Mouse (Mus musculus): ENCODE measurements around the gene Atp13a3.
"Not testable (repeated sequence)": the region's sequence is repeated elsewhere in the genome, so short reads cannot be mapped to it uniquely, and the experiment has no call there.

Atp13a3 gene

DNA sequence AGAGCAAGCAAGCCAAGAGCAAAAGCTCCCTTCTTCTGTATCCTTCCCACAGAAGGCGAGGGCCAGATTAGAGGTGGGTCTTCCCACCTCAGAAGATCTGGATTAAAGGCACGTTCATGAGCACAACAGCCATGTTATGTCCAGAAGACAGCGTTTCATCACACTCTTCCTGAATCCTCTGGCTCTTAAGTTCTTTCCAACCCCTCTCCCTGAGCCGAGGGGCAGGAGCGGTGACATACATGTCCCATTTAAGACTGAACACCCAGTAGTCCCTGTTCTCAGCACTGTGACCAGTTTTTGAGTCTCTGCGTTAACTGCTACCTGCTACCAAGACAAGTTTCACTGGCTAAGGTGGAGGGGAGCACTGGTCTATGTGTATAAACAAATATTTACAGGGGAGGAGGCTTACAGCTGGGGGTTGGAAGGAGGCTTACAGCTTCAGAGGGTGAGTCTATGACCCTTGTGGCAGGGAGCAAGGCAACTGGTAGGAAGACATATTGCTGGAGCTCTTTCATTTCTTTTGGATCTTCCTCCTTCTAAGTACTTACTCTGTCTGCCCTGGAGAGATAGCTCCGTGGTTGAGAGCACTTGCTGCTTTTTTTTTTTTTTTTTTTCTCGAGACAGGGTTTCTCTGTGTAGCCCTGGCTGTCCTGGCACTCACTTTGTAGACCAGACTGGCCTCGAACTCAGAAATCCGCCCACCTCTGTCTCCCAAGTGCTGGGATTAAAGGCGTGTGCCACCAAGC, at the start of gene Atp13a3:
Gene Atp13a3 (minus strand): TSS at position 51 of the 746 bp plus-strand sequence.
- no peak for DNase-seq (ENCODE audit: low read depth, low spot score)

GRCm38 (mm10) chr16:30453213-30453975, 47.6 kb upstream of the Atp13a3 start:
- no peak for DNase-seq (ENCODE audit: low read depth, low spot score)

GRCm38 (mm10) chr16:30451174-30451573, 45.4 kb upstream of the Atp13a3 start:
- DNase-seq (ENCODE audit: low read depth, low spot score) = not testable (repeated sequence)

- no peak for DNase-seq (ENCODE audit: low read depth, low spot score)
These were observed 43.2 kb upstream of the Atp13a3 start for GRCm38 (mm10) chr16:30449017-30449416.

DNA sequence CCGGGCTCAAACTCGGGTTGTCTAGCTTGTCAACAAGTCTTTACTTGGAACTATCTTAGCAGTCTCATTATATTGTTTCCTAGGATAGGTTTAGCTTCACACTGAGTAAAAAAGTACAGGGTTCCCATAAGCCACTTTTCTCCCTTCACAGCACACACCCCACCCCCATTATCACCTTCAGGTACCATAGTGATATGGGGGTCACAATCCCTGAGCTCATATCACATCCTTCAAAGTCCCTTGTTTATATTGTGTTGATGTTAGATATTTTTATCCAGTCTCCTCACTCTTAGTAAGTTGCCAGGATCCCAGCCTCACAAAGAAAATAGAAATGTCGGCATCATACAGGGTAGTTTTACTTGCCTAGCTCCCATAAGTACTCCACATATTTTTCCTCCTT, 42.4 kb upstream of the Atp13a3 start:
- no peak for DNase-seq (ENCODE audit: low read depth, low spot score)

GRCm38 (mm10) chr16:30447642-30448041, 41.9 kb upstream of the Atp13a3 start:
- DNase-seq (ENCODE audit: low read depth, low spot score) = no peak

DNA sequence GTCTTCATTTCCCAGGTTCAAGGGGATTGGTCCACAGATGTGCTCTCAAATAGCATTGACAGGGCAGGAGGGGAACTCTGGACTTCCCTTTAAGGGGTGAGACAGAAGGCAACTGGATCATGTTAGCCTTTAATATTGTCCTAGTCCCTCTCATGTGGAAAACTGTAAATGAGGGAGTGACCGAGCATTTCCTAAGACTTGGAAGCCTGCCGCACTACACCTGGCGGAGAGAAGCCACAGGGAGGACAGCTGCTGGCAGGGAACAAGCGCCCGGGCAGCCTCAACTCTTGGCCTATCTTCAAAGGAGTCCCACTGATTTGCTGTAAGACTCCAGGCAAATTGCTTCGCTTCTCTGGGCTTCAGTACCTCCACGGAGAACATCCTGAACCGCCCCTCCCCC, 37.6 kb upstream of the Atp13a3 start:
- no peak for DNase-seq (ENCODE audit: low read depth, low spot score)

DNA sequence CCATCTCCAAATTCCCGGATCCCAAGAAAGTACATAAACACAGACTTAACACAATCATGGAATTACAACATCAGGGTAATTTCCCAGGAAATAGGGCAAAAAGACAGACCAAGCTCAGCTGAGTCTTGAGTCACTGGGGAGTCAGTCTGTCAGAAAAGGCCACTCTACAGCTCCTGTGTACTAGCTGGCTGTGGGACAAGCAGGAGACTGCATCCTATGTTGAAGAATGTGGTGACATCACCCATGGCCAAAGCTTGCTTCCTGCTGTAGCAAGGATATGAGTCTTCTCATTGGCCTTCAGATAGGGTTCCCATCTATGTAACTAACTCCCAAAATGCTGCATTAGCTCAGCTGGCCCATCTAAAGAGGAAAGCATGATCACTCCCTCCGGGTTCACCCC, 36.7 kb upstream of the Atp13a3 start:
- DNase-seq (ENCODE audit: low read depth, low spot score) = no peak

DNA sequence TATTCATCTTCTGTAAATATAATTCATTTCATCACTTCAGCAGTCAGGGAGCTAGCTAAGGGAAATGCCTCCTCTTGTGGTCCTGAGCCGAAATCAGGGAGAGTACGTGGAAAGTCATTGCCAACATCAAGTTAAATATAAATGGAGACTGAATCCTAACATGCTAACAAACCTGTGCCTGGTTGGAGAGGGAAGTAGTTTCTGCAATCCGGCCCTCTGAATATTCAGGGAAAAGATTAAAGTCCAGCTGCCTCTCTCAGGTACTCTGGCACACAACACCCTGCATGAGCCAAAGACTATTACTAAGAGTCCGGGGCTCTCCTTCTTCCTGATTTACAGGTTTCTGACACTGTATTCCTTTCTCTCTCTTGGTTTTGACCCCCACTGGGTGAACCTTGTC, 35.6 kb upstream of the Atp13a3 start:
- no peak for DNase-seq (ENCODE audit: low read depth, low spot score)

DNA sequence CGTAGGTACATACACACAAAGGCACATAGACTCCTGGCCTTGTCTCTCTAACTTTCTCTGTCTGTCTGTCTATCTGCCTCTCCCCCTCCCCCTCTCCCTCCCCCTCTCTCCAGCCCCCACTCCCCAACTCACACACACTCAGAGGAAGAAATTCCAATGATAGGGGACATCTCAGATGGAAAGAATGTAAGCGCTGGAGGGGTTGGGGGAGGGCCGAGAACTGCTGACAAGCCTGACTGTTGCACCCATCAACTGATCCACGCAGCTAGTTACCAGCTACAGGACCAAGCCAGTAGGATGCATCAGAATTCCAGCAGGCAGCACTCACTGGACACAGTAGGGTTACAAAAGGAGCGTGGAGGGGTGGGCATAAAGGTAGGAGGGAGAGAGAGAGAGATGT, 34.1 kb upstream of the Atp13a3 start:
- no peak for DNase-seq (ENCODE audit: low read depth, low spot score)

DNA sequence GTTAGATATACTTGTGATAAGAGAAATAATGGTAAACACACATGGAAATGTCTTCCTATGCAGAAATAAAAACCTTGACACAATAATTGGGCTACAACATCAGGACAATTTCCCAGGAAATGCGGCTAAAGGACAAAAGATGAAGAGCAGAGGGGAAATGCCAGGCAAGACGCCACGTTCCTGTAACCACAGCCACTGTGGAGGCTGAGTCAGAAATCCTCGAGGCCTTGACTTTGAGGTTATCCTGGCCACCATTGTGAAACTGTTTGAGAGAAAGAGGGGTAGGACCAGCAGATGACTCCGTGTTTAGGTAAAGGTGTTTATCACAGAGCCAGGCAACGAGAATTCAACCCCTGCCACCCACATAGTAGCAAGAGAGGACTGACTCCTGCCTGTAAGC, 33.6 kb upstream of the Atp13a3 start:
- no peak for DNase-seq (ENCODE audit: low read depth, low spot score)

DNA sequence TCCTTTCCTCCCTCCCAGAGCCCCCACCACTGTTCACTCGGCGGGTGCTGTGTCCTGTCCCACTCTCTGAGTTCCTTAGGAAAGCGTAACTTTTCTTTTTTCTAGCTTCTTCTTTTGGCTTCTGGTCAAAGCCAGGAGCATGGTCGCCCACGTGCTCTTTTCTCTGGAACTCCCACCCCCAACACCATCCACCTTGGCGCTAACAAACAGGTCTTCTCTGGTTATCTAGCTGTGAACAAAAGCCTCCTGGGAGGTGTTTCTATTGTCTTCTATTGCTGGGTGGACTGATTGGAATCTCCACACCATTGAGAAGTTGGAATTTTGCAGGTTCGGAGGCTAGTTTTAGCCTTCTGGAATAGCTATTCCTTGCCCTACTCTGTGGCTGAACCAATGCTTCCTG, 30.5 kb upstream of the Atp13a3 start:
- no peak for DNase-seq (ENCODE audit: low read depth, low spot score)

DNA sequence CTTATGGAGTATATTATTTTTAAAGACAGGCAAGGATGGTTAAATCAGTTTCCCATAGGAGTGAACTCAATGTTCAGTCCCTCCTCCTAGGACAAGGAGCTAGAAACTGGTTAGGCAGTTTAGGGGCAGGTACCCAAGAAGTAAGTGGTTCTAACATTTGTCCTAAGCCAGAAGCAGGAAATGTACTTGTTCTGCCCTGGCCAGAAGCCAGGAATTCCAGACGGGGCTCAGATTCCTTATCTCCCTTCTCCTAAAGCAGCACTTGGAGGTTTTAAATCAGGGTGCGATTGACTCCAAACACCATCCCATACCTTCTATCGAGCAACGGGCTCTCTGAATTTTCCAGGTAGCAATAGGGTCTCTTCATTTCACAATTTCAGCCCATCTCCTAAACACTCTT, 29.6 kb upstream of the Atp13a3 start:
- no peak for DNase-seq (ENCODE audit: low read depth, low spot score)

GRCm38 (mm10) chr16:30433148-30433547, 27.4 kb upstream of the Atp13a3 start:
- no peak for DNase-seq (ENCODE audit: low read depth, low spot score)

- DNase-seq (ENCODE audit: low read depth, low spot score) = no peak
These were observed 26.3 kb upstream of the Atp13a3 start for GRCm38 (mm10) chr16:30432111-30432510.

GRCm38 (mm10) chr16:30430512-30431088, 24.8 kb upstream of the Atp13a3 start:
- no peak for DNase-seq (ENCODE audit: low read depth, low spot score)

- DNase-seq (ENCODE audit: low read depth, low spot score) = no peak
These were observed 23.0 kb upstream of the Atp13a3 start for GRCm38 (mm10) chr16:30428753-30429260.

DNA sequence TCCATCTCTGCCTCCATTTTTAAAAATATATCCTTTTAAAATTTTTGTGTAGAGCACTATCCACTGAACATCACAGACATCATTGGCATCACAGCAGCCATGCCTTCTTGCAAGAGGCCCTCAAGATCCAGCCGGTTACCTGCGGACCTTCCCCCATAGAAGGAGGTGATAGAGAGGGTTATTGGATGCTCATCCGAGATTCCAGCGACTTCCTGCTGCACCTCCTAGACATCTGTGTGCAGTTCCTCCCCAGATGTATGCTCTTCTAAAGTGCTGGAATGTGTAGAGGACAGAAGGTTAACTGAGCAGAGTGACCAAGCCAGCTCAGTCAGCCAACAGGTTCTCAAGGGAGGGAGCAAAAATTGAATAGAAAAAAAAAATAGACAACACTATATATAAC, 21.7 kb upstream of the Atp13a3 start:
- no peak for DNase-seq (ENCODE audit: low read depth, low spot score)

- no peak for DNase-seq (ENCODE audit: low read depth, low spot score)
These were observed 21.2 kb upstream of the Atp13a3 start for GRCm38 (mm10) chr16:30427003-30427402.

DNA sequence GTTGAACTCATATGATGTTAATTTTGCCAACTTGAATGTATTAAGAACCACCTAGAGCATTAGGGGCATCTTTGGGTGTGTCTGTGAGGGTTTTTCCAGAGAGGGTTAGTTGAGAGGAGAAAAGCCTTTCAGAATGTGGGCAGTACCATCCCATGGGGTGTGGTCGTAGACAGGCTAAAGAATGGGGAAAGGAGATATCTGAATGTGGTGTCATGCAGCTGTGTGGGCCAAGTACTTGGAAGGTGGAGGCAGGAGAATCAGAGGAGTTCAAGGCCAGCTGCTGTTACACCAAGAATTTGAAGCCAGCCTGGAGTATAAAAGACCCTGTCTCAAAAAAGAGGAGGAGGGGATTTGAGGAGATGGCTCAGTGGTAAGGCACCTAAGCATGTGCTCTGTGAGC, 20.2 kb upstream of the Atp13a3 start:
- DNase-seq (ENCODE audit: low read depth, low spot score) = no peak

GRCm38 (mm10) chr16:30424053-30424452, 18.3 kb upstream of the Atp13a3 start:
- DNase-seq (ENCODE audit: low read depth, low spot score) = no peak

DNA sequence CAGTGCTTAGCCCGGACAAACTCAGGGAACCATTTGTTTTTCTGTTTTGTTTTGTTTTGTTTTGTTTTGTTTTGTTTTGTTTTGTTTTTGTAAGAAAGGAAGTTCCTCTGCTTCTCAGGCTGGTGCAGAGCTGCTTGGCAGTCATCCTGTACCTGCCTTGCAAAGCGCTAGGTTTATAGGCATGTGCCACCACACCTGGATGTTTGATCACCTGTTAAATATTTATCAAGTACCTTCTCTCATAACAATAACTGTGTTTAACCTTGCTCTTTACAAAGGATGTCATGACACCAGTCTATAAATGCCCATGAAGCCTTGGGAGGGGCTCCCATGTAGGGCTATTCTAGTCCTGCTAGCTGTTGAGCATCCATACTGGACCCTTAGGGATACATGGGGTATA, 10.9 kb upstream of the Atp13a3 start:
- no peak for DNase-seq (ENCODE audit: low read depth, low spot score)

- DNase-seq (ENCODE audit: low read depth, low spot score) = no peak
These were observed 10.5 kb upstream of the Atp13a3 start for GRCm38 (mm10) chr16:30416284-30416683.

Measured in embryo, embryonic 11.5 days (tissue).